8 mouse cellular contexts compared by ENCODE assay signal in the genomic region with DNA sequence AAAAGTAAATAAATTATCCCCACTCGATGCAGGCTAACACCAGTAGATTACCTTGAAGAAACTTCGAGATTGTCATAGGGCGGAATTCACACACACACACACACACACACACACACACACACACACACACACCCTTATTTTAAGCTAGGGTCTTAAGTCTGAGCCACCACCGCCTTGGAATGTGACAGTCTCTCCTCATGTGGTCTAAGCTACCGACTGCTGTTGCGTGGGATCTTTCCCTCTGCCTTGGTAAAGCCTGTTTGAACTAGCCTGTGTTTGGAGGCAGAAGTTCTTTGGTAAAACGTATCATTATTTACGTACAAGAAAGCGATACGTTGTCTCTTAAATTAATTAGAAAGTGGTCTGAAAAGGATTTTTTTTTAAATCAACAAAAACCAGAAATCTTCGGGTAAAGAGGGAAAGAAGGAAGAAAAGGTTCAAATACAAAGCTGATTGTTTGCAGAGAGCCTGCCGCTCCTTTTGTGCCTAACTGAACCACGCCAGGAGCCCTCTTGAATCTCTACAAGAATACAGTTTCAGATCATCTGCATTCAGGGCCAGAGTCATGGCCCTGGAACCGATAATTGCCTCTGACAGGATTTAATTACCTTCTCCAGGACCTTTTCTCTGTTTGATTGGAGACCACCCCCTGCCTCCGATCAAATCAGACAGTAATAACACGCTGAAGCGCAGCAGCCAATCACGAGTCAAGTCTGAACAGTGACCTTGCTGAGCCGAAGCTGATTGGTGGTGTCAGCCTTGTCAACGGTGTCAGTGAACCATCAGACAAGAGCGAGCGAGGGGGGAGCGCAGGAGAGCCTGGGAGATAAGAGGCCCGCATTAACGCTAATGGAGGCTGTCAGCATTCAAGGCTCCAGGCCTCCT. TPM values are rescaled to one million over a fixed set of nuclear protein-coding genes. Genes with fewer than 3 reads are reported as not detected.
A peak's percentile ranks its signal among the peaks of the same experiment; 100 is the strongest.
DNase-seq lines count a peak whose midpoint lies in the region; ATAC-seq and TF ChIP-seq lines count a peak whose summit lies in the region.

No protein-coding gene starts in this region.

- no peak for TF ChIP-seq CTCF in lung, postnatal 0 days (IDR thresholded peaks at IDR 0.05)

- peak overlapping the region; percentile 56 for H3K4me2 ChIP-seq in hindbrain, embryonic 15.5 days
- H3K4me2 ChIP-seq in lung, postnatal 0 days (replicated peaks; ENCODE audit: low read depth, low read length) = peak overlapping the region; percentile 63

- no peaks in the 10 kb centered on the region for H3K36me3 ChIP-seq in hindbrain, embryonic 15.5 days
- no peaks in the 10 kb centered on the region for H3K36me3 ChIP-seq in lung, postnatal 0 days (ENCODE audit: insufficient read depth, low read length)

- peaks cover 9% of the 10 kb centered on the region; the same call in 1 of the 2 replicates for H3K4me1 ChIP-seq in hindbrain, embryonic 15.5 days (replicated peaks)
- no peaks in the 10 kb centered on the region for H3K4me1 ChIP-seq in lung, postnatal 0 days (ENCODE audit: insufficient read depth, low read depth, low read length)

- H3K27me3 ChIP-seq in hindbrain, embryonic 15.5 days = no peaks in the 10 kb centered on the region
- no peaks in the 10 kb centered on the region for H3K27me3 ChIP-seq in lung, postnatal 0 days (replicated peaks; ENCODE audit: insufficient read depth, low read length)

- peak overlapping the region; percentile 39 for H3K4me3 ChIP-seq in hindbrain, embryonic 15.5 days
- H3K4me3 ChIP-seq in lung, postnatal 0 days (ENCODE audit: low read depth, low read length) = peak overlapping the region; percentile 38

- no peaks in the 10 kb centered on the region for H3K9me3 ChIP-seq in hindbrain, embryonic 15.5 days
- no peaks in the 10 kb centered on the region for H3K9me3 ChIP-seq in lung, postnatal 0 days (ENCODE audit: low read length)

- peak; percentile 99 for ATAC-seq in common myeloid progenitor, adult 5-6 weeks (replicated peaks; ENCODE audit: low read depth, poor library complexity, severe bottlenecking)
- peak; percentile 97 for ATAC-seq in hindbrain, embryonic 15.5 days (ENCODE audit: low FRiP score, low read depth)
- peak; percentile 97 for ATAC-seq in lung, postnatal 0 days
- ATAC-seq in inflammation-experienced regulatory T-cells, adult 6 months = no peak

- peak overlapping the region; percentile 39 for H3K9ac ChIP-seq in hindbrain, embryonic 15.5 days
- H3K9ac ChIP-seq in lung, postnatal 0 days (replicated peaks; ENCODE audit: low read depth) = peak overlapping the region; percentile 16; the same call in 1 of the 2 replicates

- WGBS in hindbrain, embryonic 15.5 days = 7% methylated on average over 25 of the region's 25 CpGs
- WGBS in lung, postnatal 0 days = 5% methylated on average over 25 of the region's 25 CpGs

- DNase-seq in adrenal gland, postnatal 14 days = peak; percentile 92
- DNase-seq in gastrocnemius, adult 8-10 months (ENCODE audit: low spot score in 2 of 2) = peak; percentile 55 to 65
- peak; percentile 85 to 88 for DNase-seq in layer of hippocampus, postnatal 36 days
- DNase-seq in lung, postnatal 0 days (ENCODE audit: low spot score) = peak; percentile 77
- DNase-seq in retina, adult 2 months (ENCODE audit: low read depth, low spot score) = peak; percentile 91

- no peak for TF ChIP-seq EP300 in lung, postnatal 0 days (IDR thresholded peaks at IDR 0.05)

- H3K27ac ChIP-seq in hindbrain, embryonic 15.5 days (replicated peaks) = peak overlapping the region; percentile 79
- no peak overlapping the region for H3K27ac ChIP-seq in lung, postnatal 0 days (ENCODE audit: low read length)

RNA-seq across cellular contexts. Expression of a gene that starts 43.1 kb away (rescaled TPM):
- 28.2 and 35.6 TPM in 2 replicates for total RNA-seq in adrenal gland, postnatal 14 days (2021)
- total RNA-seq in common myeloid progenitor, adult 5-6 weeks (2017) = 0.73 and 1.0 TPM in 2 replicates
- 1 to 10 TPM; 3.4 to 6.9 (median 4.0) TPM for total RNA-seq in gastrocnemius, adult 8-10 months (2022)
- polyA plus RNA-seq in hindbrain, embryonic 15.5 days (2015; fragmentation: Nextera tagmentation; extraction: Ambion mirVana) = 130 and 149 TPM in 2 replicates
- 10 to 100 TPM; 33.2 to 40.0 TPM for total RNA-seq in layer of hippocampus, postnatal 36 days (2021)
- polyA plus RNA-seq in lung, postnatal 0 days (2015; fragmentation: Nextera tagmentation; extraction: Ambion mirVana) = 9.7 and 13.9 TPM in 2 replicates
- polyA plus RNA-seq in inflammation-experienced regulatory T-cells, adult 6 months (2017; shearing (Covaris generic)) = under 1 TPM in 1 of 3 experiments, not detected in 2; 0.47 TPM
